Mouse (Mus musculus) ES-E14 (cell line): Measurements from ENCODE around the gene Actl11. TPM values are rescaled to one million over a fixed set of nuclear protein-coding genes. Genes with fewer than 3 reads are reported as not detected.

Experiments used
- DNase-seq: peaks from one replicate; pipeline ENCODE4 v3.0.0-alpha.2; 2013; ENCODE audit warnings: low read depth, low spot score
- H3K27ac ChIP-seq: 2 replicates; pipeline ENCODE4 v1.5.1; 2012; ENCODE audit warnings: low read depth, mild to moderate bottlenecking, low read length, moderate library complexity, mixed read lengths; ENCODE audit not compliant: poor library complexity, insufficient read depth, severe bottlenecking
- H3K36me3 ChIP-seq: 2 replicates; pipeline ENCODE4 v1.6.1; 2012; ENCODE audit warnings: mild to moderate bottlenecking, low read length, moderate library complexity, mixed read lengths; ENCODE audit not compliant: control insufficient read depth, poor library complexity, insufficient read depth, severe bottlenecking
- H3K4me1 ChIP-seq, 2 experiments: fragments of 150-350 bp in 1 of 2; sonication (generic) in 1 of 2; 2 replicates each; pipeline ENCODE4 v1.6.1; 2012; ENCODE audit warnings: low read length in 2 of 2, mild to moderate bottlenecking in 1 of 2, mixed read lengths in 1 of 2; ENCODE audit not compliant: control insufficient read depth in 2 of 2, insufficient read depth in 2 of 2, poor library complexity in 1 of 2
- H3K4me3 ChIP-seq, 2 experiments: fragments of 150-350 bp in 1 of 2; sonication (generic) in 1 of 2; 2 replicates each; pipeline ENCODE4 v1.5.1; 2012; ENCODE audit warnings: low read length in 2 of 2, low read depth in 1 of 2, mild to moderate bottlenecking in 1 of 2, mixed read lengths in 1 of 2; ENCODE audit not compliant: insufficient read depth in 1 of 2, poor library complexity in 1 of 2, severe bottlenecking in 1 of 2
- H3K9ac ChIP-seq: 2 replicates; pipeline ENCODE4 v1.6.1; 2012; ENCODE audit warnings: low read depth, mild to moderate bottlenecking, low read length, mixed read lengths; ENCODE audit not compliant: poor library complexity, insufficient read depth, severe bottlenecking
- H3K9me3 ChIP-seq: fragments of 150-350 bp; sonication (generic); 2 replicates; pipeline ENCODE4 v1.6.1; 2012; ENCODE audit warnings: low read depth, mild to moderate bottlenecking, low read length; ENCODE audit not compliant: control insufficient read depth, insufficient read depth
- CHD2 ChIP-seq: IDR thresholded peaks from 2 replicates; pipeline ENCODE4 v1.6.1; 2014; ENCODE audit warnings: mild to moderate bottlenecking, low read depth, low read length, inconsistent platforms
- HCFC1 ChIP-seq: IDR thresholded peaks from 2 replicates; pipeline ENCODE4 v1.6.1; 2012; ENCODE audit warnings: low read length, inconsistent platforms, borderline replicate concordance; ENCODE audit not compliant: insufficient read depth
- MAFK ChIP-seq: IDR thresholded peaks from 2 replicates; pipeline ENCODE4 v1.6.1; 2014; ENCODE audit warnings: mild to moderate bottlenecking, low read depth, low read length, inconsistent platforms; ENCODE audit not compliant: insufficient read depth
- ZC3H11A ChIP-seq: IDR thresholded peaks from 2 replicates; pipeline ENCODE4 v1.6.1; 2012; ENCODE audit warnings: low read depth, mild to moderate bottlenecking, inconsistent platforms, low read length, borderline replicate concordance
- ZNF384 ChIP-seq: IDR thresholded peaks from 2 replicates; pipeline ENCODE4 v1.6.1; 2012; ENCODE audit warnings: low read depth, low read length, inconsistent platforms
- in situ Hi-C, 2 experiments: fragments of 600-800 bp; cut with MboI; formaldehyde crosslinking; loops; one replicate each; pipeline ENCODE4 v1.15.1; 2025; ENCODE audit warnings: low sequenced_read_pairs in 2 of 2, inconsistent platforms in 1 of 2; ENCODE audit not compliant: unreplicated experiment in 2 of 2
- total RNA-seq: library from RNA; depleted of rRNA; stranded (reverse); fragments of 300-350 nt; gene quantifications from 2 replicates; pipeline ENCODE4 v1.2.3, GENCODE M21; 2012

The Actl11 gene
- total RNA-seq, 1 experiment = not detected

GRCm38 (mm10) chr9:107950460-107951355 is 22.4 kb downstream of the Actl11 start:
- Histone ChIP-seq H3K27ac (peak overlapping the region; percentile 28; the same call in 1 of the 2 replicates), H3K9ac (peak overlapping the region; percentile 79), H3K4me3 (peak overlapping the region; percentile 80 to 97), H3K36me3 (peaks cover 19% of the 10 kb centered on the region), H3K9me3 (no peaks in the 10 kb centered on the region), H3K4me1 (peaks cover 0 to 4% of the 10 kb centered on the region in 2 experiments; a peak in 1 of 4 replicates)
- DNase-seq = peak; percentile 92
- in situ Hi-C loops = no loop called here
- TF ChIP-seq MAFK (no peak), ZC3H11A (no peak), HCFC1 (peak; percentile 48; the same call in 1 of the 2 replicates), CHD2 (peak; percentile 36; the same call in 1 of the 2 replicates), ZNF384 (no peak)

DNA sequence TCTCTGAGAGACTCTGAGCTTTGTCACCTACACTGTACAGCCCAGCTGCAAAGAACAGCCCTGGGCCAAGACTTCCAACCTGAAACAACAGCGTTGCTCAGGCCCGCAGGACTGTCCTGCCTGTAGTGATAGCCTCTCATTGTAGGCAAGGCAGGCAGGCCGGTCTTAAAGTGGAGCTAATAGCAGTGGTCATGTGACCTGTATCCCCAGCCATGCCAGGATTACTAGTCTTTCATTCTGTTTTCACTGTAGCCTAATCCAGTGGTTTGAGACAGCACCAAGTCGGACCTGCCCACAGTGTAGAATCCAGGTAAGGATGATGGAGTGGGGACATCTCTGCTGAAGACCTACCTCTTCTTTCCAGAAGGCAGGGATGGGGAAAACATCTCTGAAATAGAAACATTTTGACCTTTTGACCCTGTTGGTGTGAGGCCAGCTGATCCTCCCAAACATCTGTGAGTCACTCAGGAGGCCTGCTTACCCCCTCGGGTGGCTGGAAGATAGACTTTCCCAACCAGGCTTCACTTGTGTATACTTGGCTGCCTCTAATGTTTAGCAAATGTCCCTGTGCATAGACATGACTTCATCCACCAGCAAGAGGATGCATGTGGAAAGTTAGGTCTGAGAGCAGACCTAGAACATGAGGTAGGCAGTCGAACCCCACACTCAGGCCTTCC is 27.5 kb downstream of the Actl11 start:
- in situ Hi-C loops = no loop called here
- no peak overlapping the region for H3K27ac ChIP-seq
- H3K4me1 ChIP-seq = peaks cover 3 to 5% of the 10 kb centered on the region in 2 experiments; a peak in 2 of 4 replicates
- H3K36me3 ChIP-seq = peaks cover 31% of the 10 kb centered on the region
- no peak for TF ChIP-seq HCFC1
- no peak overlapping the region for H3K4me3 ChIP-seq
- H3K9ac ChIP-seq = no peak overlapping the region
- H3K9me3 ChIP-seq = no peaks in the 10 kb centered on the region
- no peak for DNase-seq

GRCm38 (mm10) chr9:107957141-107957540 is 28.9 kb downstream of the Actl11 start:
- Histone ChIP-seq H3K4me3 (no peak overlapping the region), H3K9me3 (no peaks in the 10 kb centered on the region), H3K9ac (no peak overlapping the region), H3K4me1 (peaks cover 4 to 14% of the 10 kb centered on the region in 2 experiments; a peak in 2 of 4 replicates), H3K36me3 (peaks cover 39% of the 10 kb centered on the region), H3K27ac (no peak overlapping the region)
- in situ Hi-C loops = no loop called here
- peak; percentile 46 for DNase-seq
- TF ChIP-seq HCFC1 = no peak
- no peak for TF ChIP-seq ZC3H11A
- TF ChIP-seq CHD2 = no peak
- TF ChIP-seq MAFK = no peak

DNA sequence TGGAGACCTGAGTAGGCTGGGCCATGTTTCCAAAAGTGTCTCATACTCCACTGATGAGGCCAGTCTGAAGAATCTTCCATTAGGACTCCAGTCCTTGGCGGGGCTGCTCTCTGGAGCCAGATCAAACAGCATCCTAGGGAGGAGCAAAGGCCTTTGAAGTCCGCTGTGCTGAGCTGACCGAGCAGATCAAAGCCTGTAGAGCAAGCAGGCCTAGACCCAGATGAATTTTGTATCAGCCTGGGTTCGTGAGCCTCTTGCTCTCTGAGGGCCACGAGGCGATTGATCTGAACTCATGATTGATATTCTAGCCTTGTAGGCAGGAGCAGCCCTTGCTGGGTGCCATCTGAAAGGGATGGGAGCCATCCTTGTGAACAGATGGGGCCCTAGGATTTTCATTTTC is 31.6 kb downstream of the Actl11 start:
- peaks cover 59% of the 10 kb centered on the region for H3K36me3 ChIP-seq
- TF ChIP-seq MAFK (no peak), ZC3H11A (no peak), CHD2 (no peak), HCFC1 (no peak), ZNF384 (no peak)
- H3K9me3 ChIP-seq = no peaks in the 10 kb centered on the region
- H3K9ac ChIP-seq = no peak overlapping the region
- H3K4me1 ChIP-seq = peaks cover 6 to 14% of the 10 kb centered on the region in 2 experiments; a peak in 3 of 4 replicates
- in situ Hi-C loops = no loop called here
- no peak overlapping the region for H3K27ac ChIP-seq
- no peak overlapping the region for H3K4me3 ChIP-seq
- no peak for DNase-seq
